Mouse (Mus musculus) intestine, postnatal 0 days (tissue): ENCODE measurements at regions not wholly inside any gene's neighbourhood (a gene's known extent, or its start where the extent isn't known, plus 50 kb on each side); places are given as distances from the start of the nearest gene placed in this dataset.

ENCODE experiments used
- ATAC-seq: fragments of 200-750 bp; cut with Nextera tagmentation; 2 replicates; pipeline ENCODE4 v1.8.0; 2017; ENCODE audit warnings: mild to moderate bottlenecking, moderate TSS enrichment, moderate library complexity
- H3K27ac ChIP-seq: fragments of 300-500 bp; sonication (generic); 2 replicates; pipeline ENCODE4 v1.5.1; 2014; ENCODE audit warnings: mild to moderate bottlenecking, low read depth, low read length, moderate library complexity
- H3K27me3 ChIP-seq: fragments of 300-500 bp; sonication (generic); replicated peaks from 2 replicates; pipeline ENCODE4 v1.6.1; 2014; ENCODE audit warnings: low read length, mixed read lengths; ENCODE audit not compliant: control insufficient read depth, insufficient read depth
- H3K36me3 ChIP-seq: fragments of 300-500 bp; sonication (generic); 2 replicates; pipeline ENCODE4 v1.6.1; 2014; ENCODE audit warnings: mild to moderate bottlenecking, moderate library complexity; ENCODE audit not compliant: control insufficient read depth, insufficient read depth
- H3K4me1 ChIP-seq: fragments of 300-500 bp; sonication (generic); replicated peaks from 2 replicates; pipeline ENCODE4 v1.6.1; 2014; ENCODE audit warnings: antibody characterized with exemption, low read length, mixed read lengths; ENCODE audit not compliant: control insufficient read depth, insufficient read depth
- H3K4me2 ChIP-seq: fragments of 300-500 bp; sonication (generic); replicated peaks from 2 replicates; pipeline ENCODE4 v1.6.1; 2014; ENCODE audit warnings: low read depth, mild to moderate bottlenecking, moderate library complexity
- H3K4me3 ChIP-seq: fragments of 300-500 bp; sonication (generic); 2 replicates; pipeline ENCODE4 v1.5.1; 2014; ENCODE audit warnings: low read depth, low read length
- H3K9ac ChIP-seq: fragments of 300-500 bp; sonication (generic); 2 replicates; pipeline ENCODE4 v1.6.1; 2014; ENCODE audit warnings: mild to moderate bottlenecking, low read depth, low read length
- H3K9me3 ChIP-seq: fragments of 300-500 bp; sonication (generic); 2 replicates; pipeline ENCODE4 v1.6.1; 2016; ENCODE audit warnings: mixed run types; ENCODE audit not compliant: control insufficient read depth
- CTCF ChIP-seq: sonication (generic); IDR thresholded peaks from 2 replicates; pipeline ENCODE4 v1.5.1; 2016; ENCODE audit warnings: low read depth, mild to moderate bottlenecking, control low read depth, antibody characterized with exemption, moderate library complexity
- WGBS: fragments of 180-500 bp; shearing (Covaris S2); extraction: QIAGEN DNeasy Blood & Tissue Kit; methylation state at CpG from one replicate; pipeline ENCODE4 v1.1.7; 2014; 5-methylcytosine and 5-hydroxymethylcytosine counted together

- Histone ChIP-seq H3K9ac (no peak overlapping the region), H3K4me2 (no peak overlapping the region), H3K4me3 (no peak overlapping the region), H3K9me3 (no peaks in the 10 kb centered on the region), H3K27me3 (no peaks in the 10 kb centered on the region), H3K4me1 (no peaks in the 10 kb centered on the region), H3K27ac (no peak overlapping the region), H3K36me3 (no peaks in the 10 kb centered on the region)
- no peak for TF ChIP-seq CTCF
- no peak for ATAC-seq
- 81% methylated on average over 1 of the region's 1 CpGs for whole genome bisulfite sequencing
These were observed 499.3 kb upstream of the 4930578C19Rik start for GRCm38 (mm10) chrX:18960465-18960864.

GRCm38 (mm10) chrX:18942612-18943011 is 481.4 kb upstream of the 4930578C19Rik start:
- WGBS, result 79% methylated on average over 1 of the region's 1 CpGs
- Histone ChIP-seq H3K9ac (no peak overlapping the region), H3K27ac (no peak overlapping the region), H3K36me3 (no peaks in the 10 kb centered on the region), H3K4me2 (no peak overlapping the region), H3K4me3 (no peak overlapping the region), H3K27me3 (no peaks in the 10 kb centered on the region), H3K9me3 (no peaks in the 10 kb centered on the region), H3K4me1 (no peaks in the 10 kb centered on the region)
- no peak for TF ChIP-seq CTCF
- ATAC-seq, result no peak

- H3K9ac ChIP-seq, result no peak overlapping the region
- TF ChIP-seq CTCF, result no peak
- ATAC-seq, result no peak
- H3K9me3 ChIP-seq, result no peaks in the 10 kb centered on the region
- no peaks in the 10 kb centered on the region for H3K4me1 ChIP-seq
- no peak overlapping the region for H3K27ac ChIP-seq
- no peak overlapping the region for H3K4me3 ChIP-seq
- H3K4me2 ChIP-seq, result no peak overlapping the region
- H3K36me3 ChIP-seq, result no peaks in the 10 kb centered on the region
- 54% methylated on average over 1 of the region's 1 CpGs for WGBS
- no peaks in the 10 kb centered on the region for H3K27me3 ChIP-seq
These were observed 472.1 kb upstream of the 4930578C19Rik start for GRCm38 (mm10) chrX:18933340-18933739.

GRCm38 (mm10) chrX:18923084-18923483 is 461.9 kb upstream of the 4930578C19Rik start:
- no peaks in the 10 kb centered on the region for H3K9me3 ChIP-seq
- H3K36me3 ChIP-seq, result no peaks in the 10 kb centered on the region
- no peak overlapping the region for H3K4me3 ChIP-seq
- no peak for ATAC-seq
- no peak for TF ChIP-seq CTCF
- no peaks in the 10 kb centered on the region for H3K27me3 ChIP-seq
- no peak overlapping the region for H3K27ac ChIP-seq
- H3K4me2 ChIP-seq, result no peak overlapping the region
- no peak overlapping the region for H3K9ac ChIP-seq
- no peaks in the 10 kb centered on the region for H3K4me1 ChIP-seq
- WGBS, result 63% methylated on average over 1 of the region's 1 CpGs

- Histone ChIP-seq H3K9me3 (no peaks in the 10 kb centered on the region), H3K4me3 (no peak overlapping the region), H3K4me2 (no peak overlapping the region), H3K4me1 (no peaks in the 10 kb centered on the region), H3K9ac (no peak overlapping the region), H3K36me3 (no peaks in the 10 kb centered on the region), H3K27me3 (no peaks in the 10 kb centered on the region), H3K27ac (no peak overlapping the region)
- 63% methylated on average over 6 of the region's 6 CpGs for WGBS
- no peak for TF ChIP-seq CTCF
- ATAC-seq, result no peak
These were observed 460.3 kb upstream of the 4930578C19Rik start for GRCm38 (mm10) chrX:18921366-18922092.

GRCm38 (mm10) chrX:18882784-18883171 is 421.6 kb upstream of the 4930578C19Rik start:
- Histone ChIP-seq H3K4me3 (no peak overlapping the region), H3K9ac (no peak overlapping the region), H3K27ac (no peak overlapping the region), H3K9me3 (no peaks in the 10 kb centered on the region), H3K36me3 (no peaks in the 10 kb centered on the region), H3K27me3 (no peaks in the 10 kb centered on the region), H3K4me2 (no peak overlapping the region), H3K4me1 (no peaks in the 10 kb centered on the region)
- no peak for TF ChIP-seq CTCF
- WGBS, result 63% methylated on average over 2 of the region's 2 CpGs
- no peak for ATAC-seq
